Mouse (Mus musculus): ENCODE measurements around the gene Eya2. TPM values are rescaled to one million over a fixed set of nuclear protein-coding genes. Genes with fewer than 3 reads are reported as not detected.

The Eya2 gene
- total and polyA plus RNA-seq, 3 experiments: not detected

DNA sequence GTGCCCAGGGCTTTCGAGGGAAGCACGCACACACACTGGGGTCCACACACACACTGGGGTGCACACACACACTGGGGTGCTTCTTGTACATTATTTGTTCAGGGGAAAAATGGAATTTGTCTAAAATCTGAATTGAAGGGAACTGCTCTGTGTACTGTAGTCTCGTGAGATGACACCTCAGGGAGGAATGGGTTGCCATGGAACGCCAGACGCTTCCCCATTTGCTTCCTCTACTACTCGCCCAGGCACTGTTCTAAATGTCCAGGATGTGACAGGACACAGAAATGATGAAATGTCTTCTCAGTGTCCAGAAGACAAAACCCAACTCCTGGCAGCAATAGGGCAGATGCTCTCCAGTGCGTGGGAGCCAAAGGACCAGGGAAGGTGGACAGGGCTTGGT is 37.6 kb upstream of the Eya2 start:
- Histone ChIP-seq H3K27ac (ENCODE audit: control insufficient read depth, low read depth, low read length) (no peak overlapping the region), H3K27me3 (ENCODE audit: control insufficient read depth in 1 of 2, insufficient read depth in 2 of 2, low read length in 2 of 2) (no peaks in the 10 kb centered on the region), H3K4me1 (ENCODE audit: control insufficient read depth in 1 of 2, insufficient read depth in 2 of 2, low read length in 2 of 2) (no peaks in the 10 kb centered on the region), H3K9ac (ENCODE audit: control insufficient read depth, low read depth, low read length, poor library complexity, severe bottlenecking) (no peak overlapping the region), H3K4me3 (ENCODE audit: control insufficient read depth in 1 of 2, insufficient read depth in 1 of 2, low read depth in 2 of 2, low read length in 2 of 2) (no peak overlapping the region), H3K9me3 (replicated peaks; ENCODE audit: insufficient read depth, low read length) (no peaks in the 10 kb centered on the region), H3K36me3 (ENCODE audit: control insufficient read depth in 1 of 2, insufficient read depth in 2 of 2, low read length in 2 of 2) (no peaks in the 10 kb centered on the region), H3K79me2 (ENCODE audit: control insufficient read depth, insufficient read depth, low read length, poor library complexity) (no peaks in the 10 kb centered on the region)
- DNase-seq (ENCODE audit: low read depth, low spot score): no peak
- TF ChIP-seq SMC3 (IDR thresholded peaks at IDR 0.05; ENCODE audit: low read depth, low read length) (no peak), ELF1 (IDR thresholded peaks at IDR 0.05; ENCODE audit: low read depth, low read length) (no peak), ZNF384 (IDR thresholded peaks at IDR 0.05; ENCODE audit: low read depth, low read length) (no peak), USF2 (IDR thresholded peaks at IDR 0.05; ENCODE audit: borderline replicate concordance in 1 of 2, insufficient read depth in 1 of 2, low read depth in 1 of 2, low read length in 2 of 2) (no peak), KAT2A (conservative IDR thresholded peaks at IDR 0.05; ENCODE audit: low read depth, low read length) (no peak), EP300 (IDR thresholded peaks at IDR 0.05; ENCODE audit: low read depth in 1 of 2, low read length in 2 of 2) (no peak), CHD2 (IDR thresholded peaks at IDR 0.05; ENCODE audit: low read length) (no peak), POLR2AphosphoS2 (IDR thresholded peaks at IDR 0.05; ENCODE audit: low read length) (no peak), ZC3H11A (IDR thresholded peaks at IDR 0.05; ENCODE audit: low read depth, low read length) (no peak), BHLHE40 (IDR thresholded peaks at IDR 0.05; ENCODE audit: borderline replicate concordance, low read depth, low read length) (no peak), MAX (IDR thresholded peaks at IDR 0.05; ENCODE audit: low read length) (no peak), TAL1 (IDR thresholded peaks at IDR 0.05; ENCODE audit: low read length) (no peak), CTCF (IDR thresholded peaks at IDR 0.05 in 2 of 3, conservative IDR thresholded peaks at IDR 0.05 in 1 of 3; ENCODE audit: control insufficient read depth in 1 of 3, insufficient read depth in 1 of 3, low read depth in 2 of 3, low read length in 3 of 3, poor library complexity in 1 of 3, severe bottlenecking in 1 of 3) (no peak)

DNA sequence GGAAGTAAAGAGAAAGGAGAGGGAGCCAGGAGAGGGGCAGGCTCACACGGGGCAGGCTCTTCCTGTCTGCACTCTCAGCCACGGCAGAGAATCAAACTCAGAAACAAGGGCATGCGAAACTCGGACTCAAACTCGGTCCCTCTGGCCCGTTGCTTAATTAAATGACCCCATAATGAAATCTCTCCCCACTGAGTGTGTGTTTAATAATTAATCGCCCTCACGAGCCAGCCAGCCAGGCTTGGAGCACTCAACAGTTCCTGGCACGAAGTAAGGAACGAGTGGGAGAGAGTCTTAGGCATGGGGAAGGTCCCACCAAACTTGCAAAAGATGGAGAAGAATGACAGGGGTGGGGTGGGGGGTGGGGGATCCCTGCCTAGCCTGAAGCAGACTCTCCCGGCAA is 35.9 kb upstream of the Eya2 start:
- Histone ChIP-seq H3K4me3 (ENCODE audit: control insufficient read depth in 1 of 2, insufficient read depth in 1 of 2, low read depth in 2 of 2, low read length in 2 of 2) (no peak overlapping the region), H3K36me3 (ENCODE audit: control insufficient read depth in 1 of 2, insufficient read depth in 2 of 2, low read length in 2 of 2) (no peaks in the 10 kb centered on the region), H3K79me2 (ENCODE audit: control insufficient read depth, insufficient read depth, low read length, poor library complexity) (no peaks in the 10 kb centered on the region), H3K9me3 (replicated peaks; ENCODE audit: insufficient read depth, low read length) (no peaks in the 10 kb centered on the region), H3K27me3 (ENCODE audit: control insufficient read depth in 1 of 2, insufficient read depth in 2 of 2, low read length in 2 of 2) (no peaks in the 10 kb centered on the region), H3K4me1 (ENCODE audit: control insufficient read depth in 1 of 2, insufficient read depth in 2 of 2, low read length in 2 of 2) (no peaks in the 10 kb centered on the region), H3K9ac (ENCODE audit: control insufficient read depth, low read depth, low read length, poor library complexity, severe bottlenecking) (no peak overlapping the region), H3K27ac (ENCODE audit: control insufficient read depth, low read depth, low read length) (no peak overlapping the region)
- TF ChIP-seq JUND (IDR thresholded peaks at IDR 0.05; ENCODE audit: low read depth, low read length): no peak
- DNase-seq (ENCODE audit: low read depth, low spot score): no peak

GRCm38 (mm10) chr2:165559506-165560235 is 35.2 kb upstream of the Eya2 start:
- DNase-seq (ENCODE audit: low read depth, low spot score): no peak
- Histone ChIP-seq H3K36me3 (ENCODE audit: control insufficient read depth in 1 of 2, insufficient read depth in 2 of 2, low read length in 2 of 2) (no peaks in the 10 kb centered on the region), H3K4me1 (ENCODE audit: control insufficient read depth in 1 of 2, insufficient read depth in 2 of 2, low read length in 2 of 2) (no peaks in the 10 kb centered on the region)
- TF ChIP-seq E2F4 (IDR thresholded peaks at IDR 0.05; ENCODE audit: borderline replicate concordance, low read depth, low read length) (no peak), POLR2AphosphoS5 (IDR thresholded peaks at IDR 0.05; ENCODE audit: borderline replicate concordance, low read depth, low read length) (no peak), JUND (IDR thresholded peaks at IDR 0.05; ENCODE audit: low read depth, low read length) (no peak), NRF1 (IDR thresholded peaks at IDR 0.05; ENCODE audit: insufficient read depth, low read depth, low read length, poor library complexity, severe bottlenecking) (no peak), RAD21 (IDR thresholded peaks at IDR 0.05; ENCODE audit: low read depth, low read length) (no peak), MAZ (IDR thresholded peaks at IDR 0.05; ENCODE audit: low read depth, low read length) (no peak), POLR2A (IDR thresholded peaks at IDR 0.05; ENCODE audit: control insufficient read depth in 1 of 2, insufficient read depth in 1 of 2, low read depth in 1 of 2, low read length in 2 of 2, poor library complexity in 1 of 2) (no peak), TAL1 (IDR thresholded peaks at IDR 0.05; ENCODE audit: low read length) (no peak), KAT2A (conservative IDR thresholded peaks at IDR 0.05; ENCODE audit: low read depth, low read length) (no peak), CHD2 (IDR thresholded peaks at IDR 0.05; ENCODE audit: low read length) (no peak), CHD1 (IDR thresholded peaks at IDR 0.05; ENCODE audit: low read depth, low read length) (no peak), GATA1 (IDR thresholded peaks at IDR 0.05; ENCODE audit: low read depth, low read length) (no peak), ZNF384 (IDR thresholded peaks at IDR 0.05; ENCODE audit: low read depth, low read length) (no peak), ZKSCAN1 (IDR thresholded peaks at IDR 0.05; ENCODE audit: low read depth, low read length) (no peak), GABPA (IDR thresholded peaks at IDR 0.05; ENCODE audit: low read depth, low read length) (no peak), USF1 (IDR thresholded peaks at IDR 0.05; ENCODE audit: low read depth, low read length) (no peak)

More at GRCm38 (mm10) chr2:165559506-165560235, 35.2 kb upstream of the Eya2 start:
- no peak overlapping the region for H3K9ac ChIP-seq (ENCODE audit: control insufficient read depth, low read depth, low read length, poor library complexity, severe bottlenecking)
- no peak overlapping the region for H3K27ac ChIP-seq (ENCODE audit: control insufficient read depth, low read depth, low read length)
- H3K79me2 ChIP-seq (ENCODE audit: control insufficient read depth, insufficient read depth, low read length, poor library complexity): no peaks in the 10 kb centered on the region
- H3K4me3 ChIP-seq (ENCODE audit: control insufficient read depth in 1 of 2, insufficient read depth in 1 of 2, low read depth in 2 of 2, low read length in 2 of 2): no peak overlapping the region
- H3K27me3 ChIP-seq (ENCODE audit: control insufficient read depth in 1 of 2, insufficient read depth in 2 of 2, low read length in 2 of 2): no peaks in the 10 kb centered on the region
- H3K9me3 ChIP-seq (replicated peaks; ENCODE audit: insufficient read depth, low read length): no peaks in the 10 kb centered on the region
